Mouse (Mus musculus) lung, embryonic 15.5 days (tissue): ENCODE results near the gene Rdh16f2. TPM values are rescaled to one million over a fixed set of nuclear protein-coding genes. Genes with fewer than 3 reads are reported as not detected.

Experiments
- ATAC-seq: fragments of 200-750 bp; cut with Nextera tagmentation; 2 replicates; pipeline ENCODE4 v1.8.0; 2017; ENCODE audit warnings: moderate number of reproducible peaks, borderline replicate concordance; ENCODE audit not compliant: low FRiP score, low TSS enrichment; ENCODE audit errors: extremely low read depth
- H3K27ac ChIP-seq: fragments of 300-500 bp; sonication (generic); 2 replicates; pipeline ENCODE4 v1.5.1; 2015; ENCODE audit warnings: moderate library complexity, mild to moderate bottlenecking, inconsistent platforms
- H3K27me3 ChIP-seq: fragments of 300-500 bp; sonication (generic); 2 replicates; pipeline ENCODE4 v1.6.1; 2015; ENCODE audit warnings: inconsistent platforms
- H3K36me3 ChIP-seq: fragments of 300-500 bp; sonication (generic); 2 replicates; pipeline ENCODE4 v1.6.1; 2015; ENCODE audit warnings: inconsistent platforms
- H3K4me1 ChIP-seq: fragments of 300-500 bp; sonication (generic); 2 replicates; pipeline ENCODE4 v1.6.1; 2015; ENCODE audit warnings: inconsistent platforms
- H3K4me2 ChIP-seq: fragments of 300-500 bp; sonication (generic); 2 replicates; pipeline ENCODE4 v1.6.1; 2015; ENCODE audit warnings: inconsistent platforms, mild to moderate bottlenecking, moderate library complexity
- H3K4me3 ChIP-seq: fragments of 300-500 bp; sonication (generic); 2 replicates; pipeline ENCODE4 v1.5.1; 2015; ENCODE audit warnings: mild to moderate bottlenecking, inconsistent platforms
- H3K9ac ChIP-seq: fragments of 300-500 bp; sonication (generic); 2 replicates; pipeline ENCODE4 v1.6.1; 2015; ENCODE audit warnings: inconsistent platforms
- H3K9me3 ChIP-seq: fragments of 300-500 bp; sonication (generic); 2 replicates; pipeline ENCODE4 v1.6.1; 2016; ENCODE audit warnings: inconsistent platforms
- WGBS: fragments of 180-500 bp; shearing (Covaris S2); methylation state at CpG from one replicate; pipeline ENCODE4 v1.1.7; 2015; 5-methylcytosine and 5-hydroxymethylcytosine counted together
- polyA plus RNA-seq: library from polyadenylated mRNA; unstranded; fragments of >200 nt; fragmentation: Nextera tagmentation; extraction: Ambion mirVana; gene quantifications from 2 replicates; pipeline ENCODE4 v1.2.1, GENCODE M21; 2015

Rdh16f2 gene
- polyA plus RNA-seq, 1 experiment from 2014 or later: not detected

DNA sequence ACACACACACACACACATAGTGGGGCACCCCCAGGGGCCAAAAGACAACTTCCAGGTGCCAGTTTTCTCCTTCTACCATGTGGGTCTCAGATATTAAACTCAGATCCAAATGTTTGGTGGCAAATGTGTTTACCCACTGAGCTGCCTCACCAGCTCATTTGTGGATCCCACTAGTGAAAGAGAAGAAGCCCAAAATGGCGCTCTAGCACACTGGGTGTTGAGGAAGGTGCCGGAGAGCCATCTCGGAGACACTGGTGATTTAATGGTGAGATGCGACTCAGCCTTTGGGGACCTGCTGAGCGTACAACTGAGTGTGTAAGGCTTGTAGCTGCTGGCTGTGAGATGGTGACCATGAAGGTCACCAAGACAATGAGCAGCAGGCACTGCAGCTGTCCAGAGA, 51.4 kb downstream of the Rdh16f2 start:
- Histone ChIP-seq H3K36me3 (no peaks in the 10 kb centered on the region), H3K27me3 (no peaks in the 10 kb centered on the region), H3K4me1 (no peaks in the 10 kb centered on the region), H3K9ac (no peak overlapping the region), H3K9me3 (no peaks in the 10 kb centered on the region), H3K4me2 (no peak overlapping the region), H3K27ac (no peak overlapping the region), H3K4me3 (no peak overlapping the region)
- no peak for ATAC-seq
- WGBS: 97% methylated on average over 5 of the region's 5 CpGs

DNA sequence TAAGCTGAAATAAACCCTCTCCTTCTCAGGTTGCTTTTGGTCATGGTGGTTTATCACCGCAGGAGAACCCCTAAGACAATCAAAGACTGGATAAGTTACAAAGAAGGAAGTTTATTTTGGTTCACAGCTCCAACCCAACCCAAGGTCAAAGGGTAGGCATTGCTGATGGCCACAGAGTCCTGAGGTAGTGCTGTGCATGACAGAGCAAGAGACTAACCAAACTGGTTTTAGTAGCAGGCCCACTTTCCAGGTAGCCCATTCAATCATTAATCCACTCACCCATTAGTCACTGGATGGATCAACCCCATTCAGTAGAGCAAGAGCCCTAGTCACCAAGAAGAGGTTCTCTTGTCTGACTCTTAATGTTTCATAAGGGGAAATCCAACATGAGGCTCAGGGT, 56.0 kb downstream of the Rdh16f2 start:
- WGBS: 50% methylated on average over 1 of the region's 1 CpGs
- Histone ChIP-seq H3K27me3 (no peaks in the 10 kb centered on the region), H3K4me1 (no peaks in the 10 kb centered on the region), H3K27ac (no peak overlapping the region), H3K9ac (no peak overlapping the region), H3K4me2 (no peak overlapping the region), H3K36me3 (no peaks in the 10 kb centered on the region), H3K9me3 (no peaks in the 10 kb centered on the region), H3K4me3 (no peak overlapping the region)
- ATAC-seq: no peak

DNA sequence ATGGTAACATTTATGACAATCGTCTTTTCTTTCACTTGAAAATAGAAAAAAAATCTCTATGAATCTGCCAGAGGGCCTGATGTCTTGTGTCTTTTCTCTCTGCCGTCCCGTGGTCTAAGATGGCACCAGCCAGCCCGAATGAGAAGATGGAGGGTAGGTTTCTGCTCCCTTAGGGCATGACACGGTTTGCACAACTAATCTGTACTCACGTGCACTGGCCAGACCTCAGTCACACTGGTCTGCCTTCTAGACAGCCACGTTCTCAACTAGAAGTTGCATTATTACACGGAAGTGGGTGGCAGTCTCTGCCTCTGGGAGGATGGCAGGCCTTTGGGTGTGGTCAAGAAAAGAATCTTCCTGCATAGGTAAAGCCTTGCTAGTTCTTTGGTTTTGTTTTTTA, 56.8 kb downstream of the Rdh16f2 start:
- Histone ChIP-seq H3K27ac (no peak overlapping the region), H3K36me3 (no peaks in the 10 kb centered on the region), H3K4me1 (no peaks in the 10 kb centered on the region), H3K4me2 (no peak overlapping the region), H3K4me3 (no peak overlapping the region), H3K9ac (no peak overlapping the region), H3K9me3 (no peaks in the 10 kb centered on the region), H3K27me3 (no peaks in the 10 kb centered on the region)
- ATAC-seq: no peak
- WGBS: 90% methylated on average over 8 of the region's 8 CpGs

DNA sequence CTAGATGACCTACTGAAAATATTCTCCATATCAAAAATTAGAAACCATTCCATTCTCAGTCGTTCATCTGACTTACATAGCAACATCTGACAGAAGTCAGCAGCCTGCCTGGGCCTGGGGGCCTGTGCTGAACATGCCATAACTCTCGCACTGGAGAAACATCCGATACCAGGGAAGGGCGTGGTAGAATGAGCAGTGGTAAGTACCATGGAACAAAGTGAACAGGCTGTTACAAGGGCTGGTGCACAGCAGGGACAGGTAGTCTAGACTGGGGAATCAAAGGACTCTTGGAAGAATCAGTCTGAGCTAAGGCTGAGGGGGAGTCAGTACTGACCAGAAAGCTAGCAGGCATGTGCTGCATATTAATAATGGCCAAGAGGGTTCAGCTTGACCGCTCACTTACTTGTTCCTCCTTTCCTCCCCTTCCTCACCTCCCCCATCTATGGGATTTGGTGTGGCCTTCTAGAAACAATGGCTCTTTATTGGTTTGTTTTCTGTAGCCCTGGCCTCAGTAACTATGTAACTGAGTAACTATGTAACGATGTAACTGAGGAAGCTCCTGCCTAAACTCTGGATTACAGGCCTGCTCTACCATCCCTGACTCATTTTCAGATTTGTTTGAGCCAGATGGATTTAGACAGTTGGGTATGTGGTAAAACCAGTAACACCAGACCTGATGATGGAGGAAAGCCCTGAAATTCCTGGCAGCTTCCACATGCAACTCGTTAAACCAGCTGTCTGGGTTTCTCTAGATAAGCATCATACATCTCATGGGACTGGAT, 58.5 kb downstream of the Rdh16f2 start:
- H3K27me3 ChIP-seq: no peaks in the 10 kb centered on the region
- H3K27ac ChIP-seq: no peak overlapping the region
- no peaks in the 10 kb centered on the region for H3K36me3 ChIP-seq
- H3K4me3 ChIP-seq: no peak overlapping the region
- H3K9ac ChIP-seq: no peak overlapping the region
- peak; percentile 31; the same call in 1 of the 2 replicates for ATAC-seq
- H3K4me1 ChIP-seq: no peaks in the 10 kb centered on the region
- H3K9me3 ChIP-seq: no peaks in the 10 kb centered on the region
- no peak overlapping the region for H3K4me2 ChIP-seq
- 50% methylated on average over 7 of the region's 7 CpGs for WGBS

Other genes with a start within 250 kb of the Rdh16f2 start
- gene Lrp1, start 245.3 kb upstream of the Rdh16f2 start, polyA plus RNA-seq: 72.6 and 73.6 TPM in 2 replicates
- gene Stat6, start 223.5 kb upstream of the Rdh16f2 start, polyA plus RNA-seq: 33.1 and 37.6 TPM in 2 replicates
- gene Nemp1, start 199.6 kb upstream of the Rdh16f2 start, polyA plus RNA-seq: 11.8 TPM in 2 replicates
- 14.2 and 15.4 TPM in 2 replicates for gene Nab2, start 197.9 kb upstream of the Rdh16f2 start, polyA plus RNA-seq
- gene Myo1a, start 161.3 kb upstream of the Rdh16f2 start, polyA plus RNA-seq: 0.20 and 0.34 TPM in 2 replicates
- gene Tac2, start 142.0 kb upstream of the Rdh16f2 start, polyA plus RNA-seq: not detected in 2 replicates
- gene Zbtb39, start 126.9 kb upstream of the Rdh16f2 start, polyA plus RNA-seq: 2.9 and 3.1 TPM in 2 replicates
- gene Gpr182, start 114.7 kb upstream of the Rdh16f2 start, polyA plus RNA-seq: 10.4 and 11.8 TPM in 2 replicates
- not detected in 2 replicates for gene Rdh1, start 106.8 kb upstream of the Rdh16f2 start, polyA plus RNA-seq
- 0.15 TPM in 1 of 2 replicates, not detected in the other for gene Rdh16f1, start 106.7 kb upstream of the Rdh16f2 start, polyA plus RNA-seq
- 0.15 TPM in 1 of 2 replicates, not detected in the other for gene Rdh9, start 90.1 kb upstream of the Rdh16f2 start, polyA plus RNA-seq
- gene Rdh16, start 65.3 kb upstream of the Rdh16f2 start, polyA plus RNA-seq: not detected in 2 replicates
- gene Rdh19, start 16.5 kb upstream of the Rdh16f2 start, polyA plus RNA-seq: not detected in 2 replicates
- not detected in 2 replicates for gene Rdh7, start 22.3 kb downstream of the Rdh16f2 start, polyA plus RNA-seq
- not detected in 2 replicates for gene Sdr9c7, start 32.0 kb downstream of the Rdh16f2 start, polyA plus RNA-seq
- gene Hsd17b6, start 141.1 kb downstream of the Rdh16f2 start, polyA plus RNA-seq: not detected in 2 replicates
- gene Prim1, start 148.7 kb downstream of the Rdh16f2 start, polyA plus RNA-seq: 90.2 and 93.0 TPM in 2 replicates
- 728 and 741 TPM in 2 replicates for gene Naca, start 169.1 kb downstream of the Rdh16f2 start, polyA plus RNA-seq
- gene Ptges3, start 192.5 kb downstream of the Rdh16f2 start, polyA plus RNA-seq: 550 and 564 TPM in 2 replicates
- gene Atp5b, start 216.8 kb downstream of the Rdh16f2 start, polyA plus RNA-seq: 2,263 and 2,267 TPM in 2 replicates
- gene Baz2a, start 225.1 kb downstream of the Rdh16f2 start, polyA plus RNA-seq: 10.6 and 11.0 TPM in 2 replicates